Mouse (Mus musculus) c-Kit-positive CD71-negative TER-119-negative erythroid progenitor cells, embryonic 14.5 days (primary cell): ENCODE results near the gene Ccdc27.

Source experiments
- DNase-seq: peaks from one replicate; pipeline ENCODE4 v3.0.0-alpha.2; 2013; ENCODE audit warnings: low read depth

Ccdc27 gene

DNA sequence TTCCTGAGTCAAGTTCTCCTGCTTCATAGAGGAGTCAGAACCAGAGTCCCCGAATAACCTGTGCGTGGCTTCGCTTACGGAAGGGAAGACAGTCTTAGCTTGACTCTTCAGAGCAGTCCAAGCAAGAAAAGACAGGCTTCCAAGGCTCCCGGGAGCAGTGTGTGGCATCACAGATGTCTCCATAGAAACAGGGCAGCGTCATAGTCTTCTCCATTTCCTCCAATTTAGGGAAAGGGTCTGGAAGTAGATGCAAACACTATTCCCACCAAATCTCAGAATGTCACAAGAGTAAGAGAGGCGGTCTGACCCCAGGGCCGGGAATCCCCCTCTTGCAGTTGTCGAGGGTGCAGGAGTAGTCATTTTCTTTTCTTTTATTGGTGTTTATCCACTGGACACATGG is at the start of gene Ccdc27:
Gene Ccdc27, minus strand, starts transcription at position 101 of the 400 bp plus-strand sequence.
- no peak for DNase-seq

DNA sequence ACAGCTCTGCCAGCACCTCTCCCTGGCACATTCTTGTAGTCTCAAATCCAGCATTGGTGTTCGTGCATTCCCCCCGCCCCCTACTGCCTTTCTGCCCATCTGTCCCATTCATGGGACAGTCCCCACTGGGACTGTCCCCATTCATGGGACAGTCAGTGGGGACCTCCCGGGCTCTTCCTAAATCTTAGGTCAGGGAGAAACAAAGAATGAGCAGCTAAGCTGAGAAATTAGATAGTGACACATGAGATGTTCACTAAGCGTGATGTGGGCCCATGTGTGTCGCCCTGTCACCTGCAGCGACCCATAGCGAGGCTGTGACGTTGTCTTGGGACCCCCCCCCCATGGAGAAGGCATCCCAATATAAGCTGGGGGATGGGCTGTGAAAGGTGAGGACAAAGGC is 48.9 kb upstream of the Ccdc27 start:
- DNase-seq = no peak

DNA sequence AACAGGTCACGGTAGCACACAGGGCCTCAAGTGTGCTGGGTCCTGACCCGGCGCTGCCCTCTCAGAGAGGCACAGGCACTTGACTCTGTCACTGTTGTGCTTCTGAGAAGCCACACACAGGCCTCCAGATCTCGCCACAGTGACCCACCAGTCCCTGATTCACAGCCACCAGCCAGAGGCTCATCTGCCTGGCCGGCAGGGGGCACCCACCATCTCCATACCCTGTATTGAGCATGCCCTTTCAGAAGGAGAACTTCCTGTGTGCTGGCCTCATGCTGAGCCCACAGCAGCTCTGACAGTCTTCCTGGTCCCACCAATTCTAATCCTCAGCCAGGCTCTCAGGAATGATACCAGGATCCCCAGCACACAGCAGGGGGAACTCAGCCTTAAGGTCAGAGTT is 46.7 kb upstream of the Ccdc27 start:
- DNase-seq = no peak

DNA sequence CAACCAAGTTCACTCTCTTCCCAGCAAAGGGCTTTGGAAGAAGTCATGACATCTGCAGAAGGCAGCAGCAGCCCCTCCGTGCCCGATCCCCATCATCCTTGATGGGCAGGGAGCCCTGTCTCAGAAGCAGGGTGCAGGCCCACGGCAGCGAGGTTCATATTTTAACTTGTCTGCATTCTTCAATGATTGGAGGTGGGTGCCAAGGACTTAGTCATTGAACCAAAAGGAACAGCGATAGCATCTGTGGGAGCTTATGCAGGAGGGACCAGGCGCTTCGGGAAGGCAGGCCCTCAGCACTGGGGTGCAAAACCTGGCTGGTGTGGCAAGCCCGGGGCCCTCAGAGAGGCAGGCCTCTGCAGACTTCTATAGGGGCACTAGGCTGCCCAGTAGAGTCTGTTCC is 44.0 kb upstream of the Ccdc27 start:
- no peak for DNase-seq

DNA sequence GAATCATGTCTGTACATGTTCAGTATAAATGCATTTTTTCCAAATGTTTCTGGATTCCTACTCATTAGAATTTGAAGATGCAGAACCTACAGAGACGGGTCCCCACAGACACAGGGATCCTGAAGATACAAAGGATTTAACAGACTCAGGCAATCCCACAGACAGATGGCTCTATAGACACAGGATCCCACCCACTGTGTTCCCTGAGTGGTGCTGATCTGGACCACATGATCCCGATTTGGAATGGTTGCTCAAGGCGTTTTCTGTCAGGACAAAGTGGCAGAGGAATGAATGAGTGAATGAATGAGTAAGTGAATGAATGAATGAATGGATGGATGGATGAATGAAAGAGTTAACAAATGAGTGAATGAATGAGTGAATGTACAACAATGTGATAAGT is 43.4 kb upstream of the Ccdc27 start:
- DNase-seq = no peak

- DNase-seq = no peak
Measured at GRCm38 (mm10) chr4:154081974-154082373, 39.5 kb upstream of the Ccdc27 start.

DNA sequence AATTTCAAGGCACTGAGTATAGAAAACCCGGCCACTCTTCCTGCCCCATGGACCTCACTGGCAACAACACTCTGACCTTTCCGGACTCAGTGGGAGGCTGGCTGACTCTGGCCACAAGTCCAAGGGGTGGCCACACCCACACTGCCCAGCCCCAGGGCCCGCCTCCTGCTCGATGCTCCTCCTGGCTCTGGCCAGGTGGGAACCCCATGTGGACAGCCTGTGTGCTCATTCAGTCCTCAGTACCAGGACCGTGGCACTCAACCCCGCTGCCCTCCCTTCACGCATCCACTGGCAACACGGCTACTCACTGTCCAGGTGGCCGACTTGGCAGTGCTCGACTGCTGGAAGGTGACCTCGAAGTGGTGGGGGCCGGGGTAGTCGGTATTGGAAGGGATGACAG is 38.5 kb upstream of the Ccdc27 start:
- DNase-seq = no peak

DNA sequence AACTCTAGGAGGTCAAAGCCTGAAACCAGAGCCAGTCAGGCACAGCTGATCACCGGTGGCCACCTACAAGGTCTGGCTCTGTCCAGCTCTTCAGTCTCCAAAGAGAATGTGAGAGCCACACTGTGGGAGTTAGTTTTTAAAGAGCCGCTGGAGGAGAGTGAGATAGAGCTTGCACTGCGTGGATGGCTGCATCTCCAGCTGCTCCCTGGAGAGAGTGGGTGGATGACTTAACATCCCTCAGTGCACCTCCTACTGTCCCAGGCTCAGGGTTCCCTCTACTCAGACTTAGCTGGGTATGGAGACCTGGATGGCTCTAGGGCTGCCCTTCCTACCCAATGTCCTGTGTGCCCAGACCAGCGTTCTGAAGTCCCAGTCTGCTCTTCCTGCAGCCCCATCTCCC is 37.7 kb upstream of the Ccdc27 start:
- DNase-seq = no peak

- no peak for DNase-seq
Measured at GRCm38 (mm10) chr4:154071941-154072340, 29.5 kb upstream of the Ccdc27 start.

- DNase-seq = no peak
Measured at GRCm38 (mm10) chr4:154071521-154071920, 29.0 kb upstream of the Ccdc27 start.

- peak; percentile 14 for DNase-seq
Measured at GRCm38 (mm10) chr4:154070896-154071295, 28.4 kb upstream of the Ccdc27 start.

GRCm38 (mm10) chr4:154064827-154065773 is 22.6 kb upstream of the Ccdc27 start:
- peak; percentile 6 for DNase-seq

- DNase-seq = no peak
Measured at GRCm38 (mm10) chr4:154057696-154058095, 15.2 kb upstream of the Ccdc27 start.

DNA sequence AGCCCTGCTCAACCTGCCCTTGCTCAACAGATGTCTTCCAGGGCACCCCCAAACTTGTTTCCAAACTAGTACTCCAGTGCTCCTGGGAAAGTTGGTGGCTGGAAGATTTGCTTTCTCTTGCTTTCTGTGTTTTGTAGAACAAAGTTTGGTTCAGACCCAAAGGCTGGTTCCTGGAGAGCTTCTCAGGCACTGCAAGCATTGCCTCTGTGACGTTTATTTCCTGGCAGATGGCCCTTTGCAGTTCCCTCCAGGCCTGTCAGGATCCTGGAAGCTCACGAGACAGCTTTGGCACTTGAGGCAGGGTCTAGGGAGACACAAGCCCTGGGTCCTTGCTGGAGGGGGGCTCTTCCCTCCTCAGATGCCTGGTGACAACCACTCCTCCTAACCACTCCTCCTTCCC is 14.2 kb upstream of the Ccdc27 start:
- DNase-seq = no peak

DNA sequence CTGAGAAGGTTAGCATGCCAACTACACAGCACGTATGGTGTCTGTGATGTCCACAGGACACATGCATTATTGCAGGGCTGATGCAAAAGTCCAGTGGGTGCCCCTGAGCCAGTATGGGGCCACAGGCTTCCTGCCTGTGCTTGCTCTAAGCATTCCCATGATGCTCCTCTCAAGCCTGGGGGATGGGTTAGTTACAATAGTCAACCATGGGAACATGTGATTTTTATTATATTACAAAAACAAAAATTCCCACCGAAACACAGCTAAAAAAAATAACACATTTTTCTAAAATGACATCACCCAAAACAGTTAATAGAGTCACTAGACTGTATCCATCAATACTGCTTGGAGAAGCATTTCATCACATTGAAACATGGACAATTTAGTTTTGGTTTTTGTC is 13.6 kb upstream of the Ccdc27 start:
- DNase-seq = no peak

GRCm38 (mm10) chr4:154055482-154055881 is 13.0 kb upstream of the Ccdc27 start:
- no peak for DNase-seq

GRCm38 (mm10) chr4:154053065-154053464 is 10.6 kb upstream of the Ccdc27 start:
- DNase-seq = no peak

DNA sequence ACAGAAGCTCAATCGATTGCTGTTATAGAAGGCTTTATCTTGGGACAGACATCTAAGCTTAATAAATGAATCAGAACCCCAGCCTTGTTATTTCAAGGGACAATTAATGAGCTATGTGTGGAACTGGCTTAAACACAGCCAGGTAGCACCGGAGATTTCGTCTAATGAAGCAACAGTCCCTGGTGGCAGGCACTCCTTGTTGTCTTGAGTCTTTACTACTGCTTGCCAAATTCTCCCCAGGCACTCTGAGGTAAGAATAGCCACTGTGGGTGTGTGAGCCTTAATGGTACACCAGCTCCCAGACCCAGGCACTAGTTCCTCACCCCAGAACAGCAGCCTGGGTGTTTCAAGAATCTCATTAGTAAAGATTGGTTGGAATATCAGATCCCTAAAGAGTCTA is 8.9 kb upstream of the Ccdc27 start:
- no peak for DNase-seq

- no peak for DNase-seq
Measured at GRCm38 (mm10) chr4:154045837-154046236, 3.4 kb upstream of the Ccdc27 start.

DNA sequence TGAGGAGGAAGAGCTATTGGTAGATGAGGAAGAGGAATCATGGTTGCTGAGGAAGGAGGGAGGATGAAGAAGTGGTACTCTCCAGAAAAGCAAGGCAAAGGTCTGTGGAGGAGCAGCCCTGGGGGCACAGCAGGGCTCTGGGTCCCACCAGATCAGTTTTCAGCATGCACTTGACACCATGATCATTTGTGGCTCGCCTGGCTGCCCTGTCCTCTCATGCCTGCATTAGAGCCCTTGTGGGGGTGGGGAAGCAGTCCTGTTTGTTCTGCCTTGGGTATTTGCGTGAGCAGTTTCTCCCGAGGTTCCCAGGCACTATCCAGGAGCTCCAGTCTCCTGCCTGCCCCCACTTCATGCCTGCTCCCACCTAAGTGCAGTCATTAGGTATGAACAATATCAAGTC is 5.4 kb downstream of the Ccdc27 start:
- DNase-seq = no peak

DNA sequence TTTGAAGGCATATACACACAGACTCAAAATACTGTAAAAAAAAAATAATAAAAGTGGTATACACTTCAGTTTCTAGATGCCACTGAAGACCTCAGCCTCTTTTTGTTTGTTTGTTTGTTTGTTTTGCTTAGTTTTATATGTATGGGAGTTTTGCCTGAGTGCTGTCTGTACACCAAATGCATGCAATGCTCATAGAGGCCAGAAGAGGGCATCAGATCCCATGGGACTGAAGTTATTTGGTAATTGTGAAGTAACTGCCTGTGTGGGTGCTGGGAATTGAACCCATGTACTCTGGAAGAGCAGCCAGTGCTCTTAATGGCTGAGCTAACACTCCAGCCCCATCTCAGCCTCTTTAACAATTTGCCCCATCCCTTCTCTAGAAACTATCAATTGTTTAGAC is 13.8 kb downstream of the Ccdc27 start:
- no peak for DNase-seq

GRCm38 (mm10) chr4:154028066-154028465 is 14.4 kb downstream of the Ccdc27 start:
- DNase-seq = no peak

DNA sequence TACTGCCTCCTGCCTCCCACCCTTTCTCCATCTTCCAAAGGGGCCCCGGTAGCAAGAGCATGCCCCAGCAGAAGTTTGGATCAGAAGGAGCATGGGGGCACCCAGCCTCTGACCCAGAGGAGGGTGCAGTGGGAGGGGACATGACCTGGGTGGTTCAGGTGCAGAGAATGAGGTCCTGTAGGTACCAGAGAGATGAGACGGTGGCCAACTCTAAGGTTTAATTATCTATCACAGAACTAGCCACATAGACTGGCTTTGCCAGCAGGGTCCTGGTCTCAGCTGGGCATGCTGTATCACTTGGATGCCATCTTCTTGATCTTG is 16.1 kb downstream of the Ccdc27 start:
- no peak for DNase-seq
